Mouse (Mus musculus) hindbrain, embryonic 16.5 days (tissue): ENCODE data around the gene Tenm2. TPM values are rescaled to one million over a fixed set of nuclear protein-coding genes. Genes with fewer than 3 reads are reported as not detected.

Experiments
- ATAC-seq: fragments of 200-750 bp; cut with Nextera tagmentation; 2 replicates; pipeline ENCODE4 v1.8.0; 2017; ENCODE audit warnings: moderate TSS enrichment, moderate library complexity
- H3K27ac ChIP-seq: fragments of 300-500 bp; sonication (generic); 2 replicates; pipeline ENCODE4 v1.5.1; 2014; ENCODE audit warnings: low read depth, mild to moderate bottlenecking, control low read depth, low read length, moderate library complexity
- H3K27me3 ChIP-seq: fragments of 300-500 bp; sonication (generic); replicated peaks from 2 replicates; pipeline ENCODE4 v1.6.1; 2014; ENCODE audit warnings: low read length; ENCODE audit not compliant: control insufficient read depth, insufficient read depth
- H3K36me3 ChIP-seq: fragments of 300-500 bp; sonication (generic); 2 replicates; pipeline ENCODE4 v1.6.1; 2014; ENCODE audit warnings: mild to moderate bottlenecking, low read length, moderate library complexity, mixed read lengths; ENCODE audit not compliant: control insufficient read depth, insufficient read depth
- H3K4me1 ChIP-seq: fragments of 300-500 bp; sonication (generic); 2 replicates; pipeline ENCODE4 v1.6.1; 2014; ENCODE audit warnings: low read depth, low read length; ENCODE audit not compliant: control insufficient read depth, insufficient read depth
- H3K4me2 ChIP-seq: fragments of 300-500 bp; sonication (generic); 2 replicates; pipeline ENCODE4 v1.6.1; 2014; ENCODE audit warnings: mild to moderate bottlenecking, low read length, control low read depth, moderate library complexity
- H3K4me3 ChIP-seq: fragments of 300-500 bp; sonication (generic); 2 replicates; pipeline ENCODE4 v1.5.1; 2014; ENCODE audit warnings: mild to moderate bottlenecking, low read length, control low read depth, moderate library complexity
- H3K9ac ChIP-seq: fragments of 300-500 bp; sonication (generic); 2 replicates; pipeline ENCODE4 v1.6.1; 2014; ENCODE audit warnings: low read depth, mild to moderate bottlenecking, control low read depth, low read length, moderate library complexity
- H3K9me3 ChIP-seq: fragments of 300-500 bp; sonication (generic); 2 replicates; pipeline ENCODE4 v1.6.1; 2014; ENCODE audit warnings: mild to moderate bottlenecking, low read length, moderate library complexity; ENCODE audit not compliant: control insufficient read depth
- WGBS: fragments of 180-500 bp; shearing (Covaris S2); extraction: QIAGEN DNeasy Blood & Tissue Kit; methylation state at CpG from one replicate; pipeline ENCODE4 v1.1.7; 2014; 5-methylcytosine and 5-hydroxymethylcytosine counted together
- polyA plus RNA-seq: library from polyadenylated mRNA; unstranded; fragments of >200 nt; fragmentation: Nextera tagmentation; extraction: Ambion mirVana; gene quantifications from 2 replicates; pipeline ENCODE4 v1.2.1, GENCODE M21; 2015

The Tenm2 gene
- polyA plus RNA-seq, 1 experiment from 2014 or later: 33.2 TPM

- H3K27me3 ChIP-seq: no peaks in the 10 kb centered on the region
- H3K4me2 ChIP-seq: no peak overlapping the region
- H3K9me3 ChIP-seq: no peaks in the 10 kb centered on the region
- H3K9ac ChIP-seq: no peak overlapping the region
- no peak overlapping the region for H3K4me3 ChIP-seq
- H3K36me3 ChIP-seq: no peaks in the 10 kb centered on the region
- H3K4me1 ChIP-seq: peaks cover 3% of the 10 kb centered on the region; the same call in 1 of the 2 replicates
- WGBS: 77% methylated on average over 4 of the region's 4 CpGs
- ATAC-seq: no peak
- no peak overlapping the region for H3K27ac ChIP-seq
Measured at GRCm38 (mm10) chr11:36013179-36013578, 1222.6 kb downstream of the Tenm2 start.

GRCm38 (mm10) chr11:36009281-36010208 is 1226.2 kb downstream of the Tenm2 start:
- no peaks in the 10 kb centered on the region for H3K27me3 ChIP-seq
- no peak overlapping the region for H3K9ac ChIP-seq
- no peaks in the 10 kb centered on the region; the same call in 1 of the 2 replicates for H3K36me3 ChIP-seq
- peak; percentile 63 for ATAC-seq
- H3K4me1 ChIP-seq: peaks cover 3% of the 10 kb centered on the region; the same call in 1 of the 2 replicates
- H3K27ac ChIP-seq: peak overlapping the region; percentile 20; the same call in 1 of the 2 replicates
- H3K4me3 ChIP-seq: no peak overlapping the region
- H3K4me2 ChIP-seq: no peak overlapping the region
- 32% methylated on average over 11 of the region's 11 CpGs for WGBS
- H3K9me3 ChIP-seq: no peaks in the 10 kb centered on the region

- Histone ChIP-seq H3K4me3 (no peak overlapping the region), H3K9me3 (no peaks in the 10 kb centered on the region), H3K27ac (no peak overlapping the region), H3K27me3 (no peaks in the 10 kb centered on the region), H3K9ac (no peak overlapping the region), H3K4me1 (peaks cover 18% of the 10 kb centered on the region), H3K4me2 (no peak overlapping the region), H3K36me3 (no peaks in the 10 kb centered on the region; the same call in 1 of the 2 replicates)
- no peak for ATAC-seq
- WGBS: 48% methylated on average over 4 of the region's 4 CpGs
Measured at GRCm38 (mm10) chr11:36002900-36003299, 1232.9 kb downstream of the Tenm2 start.

- Histone ChIP-seq H3K4me2 (peak overlapping the region; percentile 53), H3K9ac (peak overlapping the region; percentile 39), H3K36me3 (no peaks in the 10 kb centered on the region), H3K4me3 (peak overlapping the region; percentile 20; the same call in 1 of the 2 replicates), H3K9me3 (no peaks in the 10 kb centered on the region), H3K27me3 (no peaks in the 10 kb centered on the region), H3K4me1 (peaks cover 18% of the 10 kb centered on the region), H3K27ac (0 out of 2 replicates have a peak overlapping the region, but pooled peaks have one; percentile 18)
- peak; percentile 93 for ATAC-seq
- WGBS: 6% methylated on average over 28 of the region's 28 CpGs
Measured at GRCm38 (mm10) chr11:36001282-36001970, 1234.3 kb downstream of the Tenm2 start.

- H3K4me2 ChIP-seq: peak overlapping the region; percentile 53
- H3K27ac ChIP-seq: no peak overlapping the region
- peak overlapping the region; percentile 20; the same call in 1 of the 2 replicates for H3K4me3 ChIP-seq
- 0 out of 2 replicates have a peak, but pooled peaks have one; percentile 8 for ATAC-seq
- H3K9ac ChIP-seq: no peak overlapping the region
- 5% methylated on average over 10 of the region's 10 CpGs for WGBS
- no peaks in the 10 kb centered on the region for H3K27me3 ChIP-seq
- no peaks in the 10 kb centered on the region for H3K36me3 ChIP-seq
- peaks cover 18% of the 10 kb centered on the region for H3K4me1 ChIP-seq
- H3K9me3 ChIP-seq: no peaks in the 10 kb centered on the region
Measured at GRCm38 (mm10) chr11:36000585-36001281, 1235.0 kb downstream of the Tenm2 start.

- H3K36me3 ChIP-seq: no peaks in the 10 kb centered on the region
- no peaks in the 10 kb centered on the region for H3K27me3 ChIP-seq
- H3K27ac ChIP-seq: no peak overlapping the region
- peak overlapping the region; percentile 8; the same call in 1 of the 2 replicates for H3K9ac ChIP-seq
- 9% methylated on average over 4 of the region's 4 CpGs for WGBS
- peak overlapping the region; percentile 26 for H3K4me2 ChIP-seq
- H3K4me3 ChIP-seq: no peak overlapping the region
- no peaks in the 10 kb centered on the region for H3K9me3 ChIP-seq
- ATAC-seq: peak; percentile 38
- peaks cover 18% of the 10 kb centered on the region for H3K4me1 ChIP-seq
Measured at GRCm38 (mm10) chr11:36000038-36000437, 1235.7 kb downstream of the Tenm2 start.

- no peak overlapping the region for H3K27ac ChIP-seq
- 78% methylated on average over 12 of the region's 12 CpGs for WGBS
- ATAC-seq: no peak
- no peaks in the 10 kb centered on the region for H3K36me3 ChIP-seq
- peaks cover 18% of the 10 kb centered on the region for H3K4me1 ChIP-seq
- H3K27me3 ChIP-seq: no peaks in the 10 kb centered on the region
- H3K9ac ChIP-seq: no peak overlapping the region
- no peak overlapping the region for H3K4me3 ChIP-seq
- H3K9me3 ChIP-seq: no peaks in the 10 kb centered on the region
- no peak overlapping the region for H3K4me2 ChIP-seq
Measured at GRCm38 (mm10) chr11:35998048-35998447, 1237.7 kb downstream of the Tenm2 start.

- Histone ChIP-seq H3K9ac (no peak overlapping the region), H3K9me3 (no peaks in the 10 kb centered on the region), H3K4me1 (peaks cover 9% of the 10 kb centered on the region), H3K4me3 (no peak overlapping the region), H3K36me3 (no peaks in the 10 kb centered on the region), H3K4me2 (no peak overlapping the region), H3K27me3 (no peaks in the 10 kb centered on the region), H3K27ac (no peak overlapping the region)
- no peak for ATAC-seq
Measured at GRCm38 (mm10) chr11:35995310-35995709, 1240.5 kb downstream of the Tenm2 start.
